Mouse (Mus musculus) spleen, postnatal 4 days (tissue): ENCODE measurements at regions not wholly inside any gene's neighbourhood (a gene's known extent, or its start where the extent isn't known, plus 50 kb on each side); places are given as distances from the start of the nearest gene placed in this dataset.

ENCODE experiments used
- DNase-seq, 2 experiments: peaks; one replicate each; pipeline ENCODE4 v3.0.0; 2022; ENCODE audit warnings: low spot score in 2 of 2

- no peak for DNase-seq
Measured at GRCm38 (mm10) chr13:99847531-99847930, 53.4 kb downstream of the Cartpt start.

- no peak for DNase-seq
Measured at GRCm38 (mm10) chr13:99842626-99843025, 58.3 kb downstream of the Cartpt start.

- no peak for DNase-seq
Measured at GRCm38 (mm10) chr13:99839446-99839845, 61.4 kb downstream of the Cartpt start.

- peak; percentile 18 to 66 for DNase-seq
Measured at GRCm38 (mm10) chr13:99837772-99838425, 63.0 kb downstream of the Cartpt start.

- no peak for DNase-seq
Measured at GRCm38 (mm10) chr13:99837180-99837579, 63.7 kb downstream of the Cartpt start.

GRCm38 (mm10) chr13:99836586-99836985 is 64.3 kb downstream of the Cartpt start:
- no peak for DNase-seq

GRCm38 (mm10) chr13:99835518-99835917 is 65.4 kb downstream of the Cartpt start:
- DNase-seq = no peak

- no peak for DNase-seq
Measured at GRCm38 (mm10) chr13:99830080-99830724, 70.7 kb downstream of the Cartpt start.

- no peak for DNase-seq
Measured at GRCm38 (mm10) chr13:99827573-99827972, 73.3 kb downstream of the Cartpt start.

GRCm38 (mm10) chr13:99824625-99825024 is 76.3 kb downstream of the Cartpt start:
- no peak for DNase-seq

- DNase-seq = no peak
Measured at GRCm38 (mm10) chr13:99816666-99817065, 84.2 kb downstream of the Cartpt start.

GRCm38 (mm10) chr13:99815786-99816185 is 85.1 kb downstream of the Cartpt start:
- DNase-seq = no peak

GRCm38 (mm10) chr13:99814801-99815200 is 86.1 kb downstream of the Cartpt start:
- DNase-seq = no peak

- no peak for DNase-seq
Measured at GRCm38 (mm10) chr13:99814033-99814556, 86.8 kb downstream of the Cartpt start.

GRCm38 (mm10) chr13:99794448-99794847 is 106.4 kb downstream of the Cartpt start:
- no peak for DNase-seq

- no peak for DNase-seq
Measured at GRCm38 (mm10) chr13:99793786-99794435, 107.0 kb downstream of the Cartpt start.

GRCm38 (mm10) chr13:99793001-99793400 is 107.9 kb downstream of the Cartpt start:
- DNase-seq = no peak

- DNase-seq = no peak
Measured at GRCm38 (mm10) chr13:99790951-99791350, 109.9 kb downstream of the Cartpt start.

GRCm38 (mm10) chr13:99787760-99788159 is 113.1 kb downstream of the Cartpt start:
- no peak for DNase-seq

GRCm38 (mm10) chr13:99785427-99785826 is 115.5 kb downstream of the Cartpt start:
- no peak for DNase-seq

GRCm38 (mm10) chr13:99784314-99784713 is 116.6 kb downstream of the Cartpt start:
- DNase-seq = no peak

- no peak for DNase-seq
Measured at GRCm38 (mm10) chr13:99782883-99783721, 117.8 kb downstream of the Cartpt start.
